Mouse (Mus musculus): ENCODE measurements at regions not wholly inside any gene's neighbourhood (a gene's known extent, or its start where the extent isn't known, plus 50 kb on each side); places are given as distances from the start of the nearest gene placed in this dataset.

GRCm38 (mm10) chr13:45240009-45240653, 149.4 kb upstream of the Mylip start:
- Histone ChIP-seq H3K27me3 (ENCODE audit: control insufficient read depth, insufficient read depth, low read length) (no peaks in the 10 kb centered on the region), H3K27ac (ENCODE audit: insufficient read depth, low read depth, low read length) (no peak overlapping the region), H3K36me3 (ENCODE audit: control insufficient read depth, insufficient read depth, low read length) (no peaks in the 10 kb centered on the region), H3K4me1 (ENCODE audit: control insufficient read depth, insufficient read depth, insufficient read length, low read length) (peaks cover 8% of the 10 kb centered on the region; the same call in 1 of the 2 replicates), H3K4me3 (ENCODE audit: low read depth, low read length) (no peak overlapping the region)
- WGBS = 93% methylated on average over 13 of the region's 13 CpGs
- TF ChIP-seq CTCF (IDR thresholded peaks at IDR 0.05; ENCODE audit: extremely low read depth, insufficient read length, insufficient replicate concordance, low read depth, low read length) = no peak
- no peak for TF ChIP-seq POLR2A (IDR thresholded peaks at IDR 0.05; ENCODE audit: low read depth, low read length)

DNA sequence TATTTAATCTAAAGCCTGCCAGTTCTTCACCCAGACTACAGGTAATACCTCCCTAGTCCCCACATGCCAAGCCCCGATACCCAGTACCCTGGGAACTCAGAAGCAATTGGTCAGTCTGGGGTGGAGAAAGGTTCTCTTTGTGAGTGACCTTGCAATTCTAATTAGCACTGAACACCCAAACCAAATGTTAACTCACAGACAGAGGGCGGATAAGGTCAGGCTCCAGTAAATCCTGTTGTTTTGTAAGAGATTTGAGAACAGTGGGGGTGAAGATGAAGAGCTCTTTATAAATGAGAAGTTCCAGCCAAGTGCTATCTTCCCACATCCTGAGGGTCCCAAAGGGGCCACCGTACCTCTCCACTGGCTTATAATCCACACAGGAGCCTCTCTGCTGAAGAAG, 147.3 kb upstream of the Mylip start:
- Histone ChIP-seq H3K4me1 (ENCODE audit: control insufficient read depth, insufficient read depth, insufficient read length, low read length) (peaks cover 8% of the 10 kb centered on the region; the same call in 1 of the 2 replicates), H3K4me3 (ENCODE audit: low read depth, low read length) (no peak overlapping the region), H3K36me3 (ENCODE audit: control insufficient read depth, insufficient read depth, low read length) (no peaks in the 10 kb centered on the region), H3K27me3 (ENCODE audit: control insufficient read depth, insufficient read depth, low read length) (no peaks in the 10 kb centered on the region), H3K27ac (ENCODE audit: insufficient read depth, low read depth, low read length) (no peak overlapping the region)
- 87% methylated on average over 3 of the region's 3 CpGs for WGBS
- TF ChIP-seq POLR2A (IDR thresholded peaks at IDR 0.05; ENCODE audit: low read depth, low read length) (no peak), CTCF (IDR thresholded peaks at IDR 0.05; ENCODE audit: extremely low read depth, insufficient read length, insufficient replicate concordance, low read depth, low read length) (no peak)

GRCm38 (mm10) chr13:45242750-45243149, 146.8 kb upstream of the Mylip start:
- no peak overlapping the region for H3K4me3 ChIP-seq (ENCODE audit: low read depth, low read length)
- TF ChIP-seq POLR2A (IDR thresholded peaks at IDR 0.05; ENCODE audit: low read depth, low read length) = no peak
- TF ChIP-seq CTCF (IDR thresholded peaks at IDR 0.05; ENCODE audit: extremely low read depth, insufficient read length, insufficient replicate concordance, low read depth, low read length) = no peak
- WGBS = 85% methylated on average over 12 of the region's 12 CpGs

DNA sequence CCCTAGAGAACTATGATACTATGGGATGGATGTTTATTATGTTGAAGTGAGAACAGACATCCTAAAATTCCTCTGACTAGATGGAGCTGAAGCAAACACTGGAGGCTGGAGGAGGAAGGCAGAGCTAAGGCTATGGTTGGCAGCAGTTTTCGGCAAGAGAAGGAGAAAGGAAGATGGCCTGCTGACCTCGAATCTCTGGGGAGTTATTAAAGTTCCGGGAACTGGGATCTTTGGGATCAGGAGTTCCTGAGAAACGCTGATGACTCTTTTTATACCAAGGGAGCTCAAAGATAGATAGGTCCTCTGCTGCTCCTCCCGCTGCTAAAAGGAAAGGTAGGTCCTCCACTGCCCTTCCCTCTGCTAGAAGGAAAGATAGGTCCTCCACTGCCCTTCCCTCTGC, 143.9 kb upstream of the Mylip start:
- Histone ChIP-seq H3K27me3 (ENCODE audit: control insufficient read depth, insufficient read depth, low read length) (no peaks in the 10 kb centered on the region), H3K36me3 (ENCODE audit: control insufficient read depth, insufficient read depth, low read length) (no peaks in the 10 kb centered on the region), H3K4me3 (ENCODE audit: low read depth, low read length) (no peak overlapping the region), H3K27ac (ENCODE audit: insufficient read depth, low read depth, low read length) (no peak overlapping the region), H3K4me1 (ENCODE audit: control insufficient read depth, insufficient read depth, insufficient read length, low read length) (no peaks in the 10 kb centered on the region)
- TF ChIP-seq CTCF (IDR thresholded peaks at IDR 0.05; ENCODE audit: extremely low read depth, insufficient read length, insufficient replicate concordance, low read depth, low read length) (no peak), POLR2A (IDR thresholded peaks at IDR 0.05; ENCODE audit: low read depth, low read length) (no peak)
- 80% methylated on average over 5 of the region's 5 CpGs for WGBS

More at GRCm38 (mm10) chr13:45242750-45243149, 146.8 kb upstream of the Mylip start:
- Histone ChIP-seq H3K36me3 (ENCODE audit: control insufficient read depth, insufficient read depth, low read length) (no peaks in the 10 kb centered on the region), H3K4me1 (ENCODE audit: control insufficient read depth, insufficient read depth, insufficient read length, low read length) (peaks cover 8% of the 10 kb centered on the region; the same call in 1 of the 2 replicates), H3K27me3 (ENCODE audit: control insufficient read depth, insufficient read depth, low read length) (no peaks in the 10 kb centered on the region), H3K27ac (ENCODE audit: insufficient read depth, low read depth, low read length) (no peak overlapping the region)

GRCm38 (mm10) chr13:45246341-45246740, 143.2 kb upstream of the Mylip start:
- H3K4me3 ChIP-seq (ENCODE audit: low read depth, low read length) = no peak overlapping the region
- H3K36me3 ChIP-seq (ENCODE audit: control insufficient read depth, insufficient read depth, low read length) = no peaks in the 10 kb centered on the region
- H3K4me1 ChIP-seq (ENCODE audit: control insufficient read depth, insufficient read depth, insufficient read length, low read length) = no peaks in the 10 kb centered on the region
- TF ChIP-seq POLR2A (IDR thresholded peaks at IDR 0.05; ENCODE audit: low read depth, low read length) (no peak), CTCF (IDR thresholded peaks at IDR 0.05; ENCODE audit: extremely low read depth, insufficient read length, insufficient replicate concordance, low read depth, low read length) (no peak)
- H3K27ac ChIP-seq (ENCODE audit: insufficient read depth, low read depth, low read length) = no peak overlapping the region
- no peaks in the 10 kb centered on the region for H3K27me3 ChIP-seq (ENCODE audit: control insufficient read depth, insufficient read depth, low read length)
- 66% methylated on average over 2 of the region's 2 CpGs for WGBS

- no peaks in the 10 kb centered on the region; the same call in 1 of the 2 replicates for H3K27me3 ChIP-seq (ENCODE audit: control insufficient read depth, insufficient read depth, low read length)
- H3K27ac ChIP-seq (ENCODE audit: insufficient read depth, low read depth, low read length) = no peak overlapping the region
- no peaks in the 10 kb centered on the region for H3K4me1 ChIP-seq (ENCODE audit: control insufficient read depth, insufficient read depth, insufficient read length, low read length)
- WGBS = 87% methylated on average over 1 of the region's 1 CpGs
- H3K4me3 ChIP-seq (ENCODE audit: low read depth, low read length) = no peak overlapping the region
- TF ChIP-seq POLR2A (IDR thresholded peaks at IDR 0.05; ENCODE audit: low read depth, low read length) = no peak
- no peak for TF ChIP-seq CTCF (IDR thresholded peaks at IDR 0.05; ENCODE audit: extremely low read depth, insufficient read length, insufficient replicate concordance, low read depth, low read length)
- no peaks in the 10 kb centered on the region for H3K36me3 ChIP-seq (ENCODE audit: control insufficient read depth, insufficient read depth, low read length)
These were observed 139.5 kb upstream of the Mylip start for GRCm38 (mm10) chr13:45250028-45250427.

- 23% methylated on average over 3 of the region's 3 CpGs for WGBS
- no peaks in the 10 kb centered on the region for H3K4me1 ChIP-seq (ENCODE audit: control insufficient read depth, insufficient read depth, insufficient read length, low read length)
- H3K36me3 ChIP-seq (ENCODE audit: control insufficient read depth, insufficient read depth, low read length) = no peaks in the 10 kb centered on the region
- H3K4me3 ChIP-seq (ENCODE audit: low read depth, low read length) = no peak overlapping the region
- H3K27me3 ChIP-seq (ENCODE audit: control insufficient read depth, insufficient read depth, low read length) = no peaks in the 10 kb centered on the region; the same call in 1 of the 2 replicates
- no peak overlapping the region for H3K27ac ChIP-seq (ENCODE audit: insufficient read depth, low read depth, low read length)
- TF ChIP-seq POLR2A (IDR thresholded peaks at IDR 0.05; ENCODE audit: low read depth, low read length) (no peak), CTCF (IDR thresholded peaks at IDR 0.05; ENCODE audit: extremely low read depth, insufficient read length, insufficient replicate concordance, low read depth, low read length) (no peak)
These were observed 138.5 kb upstream of the Mylip start for GRCm38 (mm10) chr13:45251068-45251467.

Data from small intestine, adult 2 months (tissue).